Mouse (Mus musculus): Measurements from ENCODE around the gene Clstn1.

Gene Clstn1

DNA sequence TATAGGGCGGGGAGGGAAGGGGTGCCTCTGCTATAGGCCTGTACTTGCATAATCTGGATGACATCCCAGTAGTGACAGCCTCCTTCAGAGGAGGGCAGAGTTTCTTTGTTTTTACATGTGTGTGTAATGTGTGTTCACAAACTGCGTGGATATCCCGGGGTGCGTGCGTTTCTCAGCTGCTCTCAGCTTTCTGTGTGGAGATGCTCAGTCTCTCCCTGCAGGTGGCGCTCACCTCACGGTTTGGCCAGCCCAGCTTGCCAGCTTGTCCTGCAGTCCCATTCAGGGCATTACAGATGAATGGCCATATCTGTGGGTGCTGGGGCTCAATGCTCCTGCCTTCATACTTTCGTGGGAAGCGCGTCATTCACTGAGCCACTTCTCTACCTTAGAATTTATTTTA is 42.1 kb downstream of the Clstn1 start:
- intact Hi-C loops (cut with DNase I) = no loop called here

DNA sequence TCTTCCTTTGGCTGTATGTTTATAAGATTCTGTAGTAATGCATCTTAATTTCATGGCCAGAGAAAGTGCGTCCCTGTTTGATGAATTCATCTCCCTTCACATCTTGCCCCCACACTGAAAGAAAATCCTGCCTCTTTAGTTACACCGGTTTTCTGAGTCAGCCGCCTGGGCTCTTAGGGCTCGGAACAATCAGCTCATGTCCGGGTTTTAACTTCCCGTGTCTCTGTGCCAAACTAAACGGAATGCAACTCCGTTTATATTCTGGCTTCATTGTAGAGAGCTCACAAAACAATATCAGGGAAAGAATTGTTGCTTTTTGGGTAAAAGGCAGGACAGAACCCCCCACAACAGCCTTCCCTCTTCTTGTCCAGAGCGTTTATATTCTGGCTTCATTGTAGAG is 42.5 kb downstream of the Clstn1 start:
- intact Hi-C loops (cut with DNase I) = no loop called here

DNA sequence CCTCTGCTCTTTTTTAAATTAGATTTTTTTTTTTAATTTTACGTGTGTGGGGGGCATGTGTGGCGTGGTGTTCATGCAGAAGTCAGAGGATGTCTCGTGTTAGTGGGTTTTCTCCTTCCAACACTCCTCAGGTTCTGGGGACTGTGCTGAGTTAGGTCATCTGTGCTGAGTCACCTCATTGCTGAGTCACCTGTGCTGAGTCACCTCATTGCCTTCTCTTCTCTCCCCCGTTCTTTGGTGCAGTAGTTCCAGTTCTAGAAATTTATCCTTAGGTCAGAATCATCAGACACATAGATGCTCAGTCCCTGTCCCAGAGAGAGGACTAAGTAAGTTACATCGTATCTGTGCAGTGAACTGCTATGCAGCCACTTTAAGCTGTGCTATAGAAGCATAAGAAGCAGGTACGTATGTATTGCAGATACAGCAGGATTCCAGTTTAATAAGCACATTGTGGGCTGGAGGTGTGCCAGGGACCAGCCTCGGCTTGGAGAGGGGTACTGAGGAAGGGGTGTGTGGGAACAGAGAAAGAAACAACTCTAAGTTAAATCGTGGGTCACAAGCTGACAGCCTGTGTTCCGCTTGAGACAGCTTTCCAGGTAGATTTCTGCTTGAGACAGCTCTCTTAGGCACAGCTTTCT is 46.5 kb downstream of the Clstn1 start:
- intact Hi-C loops (cut with DNase I) = no loop called here

DNA sequence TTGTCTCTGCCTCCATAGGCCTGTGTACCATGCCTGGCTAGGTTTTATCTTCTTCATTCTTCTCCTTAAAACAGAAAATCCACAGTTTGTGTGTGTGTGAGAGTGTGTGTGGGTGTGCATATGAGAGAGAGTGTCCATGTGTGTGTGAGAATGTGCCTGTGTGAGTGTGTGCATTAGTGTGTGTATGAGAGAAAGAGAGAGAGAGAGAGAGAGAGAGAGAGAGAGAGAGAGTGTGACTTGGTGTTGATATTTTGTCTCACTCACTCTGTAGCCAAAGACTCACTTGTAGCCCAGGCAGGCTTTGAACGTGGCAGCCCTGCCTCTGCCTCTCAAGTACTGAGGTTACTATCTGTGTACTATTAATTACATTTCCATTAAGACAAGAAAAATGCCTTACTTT is 47.9 kb downstream of the Clstn1 start:
- intact Hi-C loops (cut with DNase I) = no loop called here

DNA sequence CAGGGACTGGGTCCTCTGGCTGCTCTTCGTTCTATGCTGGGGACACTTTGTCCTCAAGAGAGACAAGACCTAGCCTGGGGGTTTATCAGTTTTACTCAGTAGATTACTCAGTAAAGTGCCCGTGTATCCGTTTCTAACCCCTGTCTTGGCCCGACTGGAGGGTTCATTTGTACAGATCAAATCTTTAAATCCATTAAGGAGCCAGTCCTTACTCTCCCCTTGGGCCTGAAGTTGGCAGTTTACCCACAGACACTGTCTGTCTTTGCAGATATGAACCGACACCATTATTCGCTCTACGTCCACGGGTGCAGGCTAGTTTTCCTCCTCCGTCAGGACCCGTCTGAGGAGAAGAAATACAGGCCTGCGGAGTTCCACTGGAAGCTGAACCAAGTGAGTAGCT is 48.7 kb downstream of the Clstn1 start:
- intact Hi-C loops (cut with DNase I) = no loop called here

DNA sequence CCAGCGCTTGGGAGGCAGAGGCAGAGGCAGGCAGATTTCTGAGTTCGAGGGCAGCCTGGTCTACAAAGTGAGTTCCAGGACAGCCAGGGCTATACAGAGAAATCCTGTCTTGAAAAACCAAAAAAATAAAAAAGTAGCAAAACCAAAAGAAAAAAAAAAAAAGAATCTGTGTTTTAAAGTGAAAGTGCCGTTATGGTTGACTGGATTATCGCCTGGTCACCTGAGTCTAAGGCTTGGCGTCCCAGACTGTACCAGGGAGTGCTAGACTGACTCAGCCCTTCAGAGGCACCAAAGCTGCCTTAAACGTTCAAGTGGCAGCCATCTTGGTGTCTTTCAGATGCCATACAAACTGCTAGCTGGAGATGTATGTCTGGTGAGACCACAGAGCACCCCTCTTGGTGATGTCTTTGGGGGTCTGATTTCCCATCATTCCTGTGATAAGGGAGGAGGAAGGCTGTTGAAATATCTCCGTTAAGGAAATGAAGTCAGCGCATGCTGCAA is 49.7 kb downstream of the Clstn1 start:
- intact Hi-C loops (cut with DNase I) = no loop called here

DNA sequence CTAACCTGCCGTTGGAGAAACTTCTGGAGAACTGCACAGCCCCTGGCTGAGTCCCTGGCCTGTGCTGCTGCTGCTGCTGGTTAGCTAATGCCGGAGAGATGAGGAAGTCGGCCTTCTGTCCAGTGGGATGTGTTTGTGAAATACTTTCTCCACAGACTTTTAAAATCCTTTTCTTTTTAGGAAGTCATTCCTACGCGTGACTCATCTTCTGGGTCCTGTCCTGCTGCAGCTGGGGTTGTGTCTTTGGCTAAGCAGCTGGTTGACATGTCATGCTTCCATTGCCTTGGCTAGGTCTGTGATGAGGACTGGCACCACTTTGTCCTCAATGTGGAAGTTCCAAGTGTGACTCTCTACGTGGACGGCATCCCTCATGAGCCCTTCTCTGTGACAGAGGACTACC is 51.7 kb downstream of the Clstn1 start:
- intact Hi-C loops (cut with DNase I) = no loop called here

DNA sequence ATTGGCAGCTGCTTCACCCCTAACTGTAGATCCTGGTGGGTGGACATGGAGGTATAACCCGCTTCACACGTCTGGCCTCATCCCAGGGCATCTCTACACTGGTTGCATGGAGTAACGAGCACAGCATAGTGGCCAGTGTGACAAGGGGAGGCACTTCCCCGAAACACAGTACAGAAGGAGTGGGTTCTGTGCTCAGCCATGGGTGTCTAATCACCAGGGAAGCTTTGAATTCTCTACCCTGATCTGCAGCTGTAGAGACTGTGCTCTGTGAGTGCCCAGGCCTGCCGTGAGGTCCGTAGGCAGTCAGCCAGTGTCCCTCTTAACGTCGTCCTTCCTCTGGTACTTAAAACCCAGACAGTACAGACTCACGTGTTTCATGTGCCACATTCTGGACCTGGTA is 54.6 kb downstream of the Clstn1 start:
- intact Hi-C loops (cut with DNase I) = no loop called here

DNA sequence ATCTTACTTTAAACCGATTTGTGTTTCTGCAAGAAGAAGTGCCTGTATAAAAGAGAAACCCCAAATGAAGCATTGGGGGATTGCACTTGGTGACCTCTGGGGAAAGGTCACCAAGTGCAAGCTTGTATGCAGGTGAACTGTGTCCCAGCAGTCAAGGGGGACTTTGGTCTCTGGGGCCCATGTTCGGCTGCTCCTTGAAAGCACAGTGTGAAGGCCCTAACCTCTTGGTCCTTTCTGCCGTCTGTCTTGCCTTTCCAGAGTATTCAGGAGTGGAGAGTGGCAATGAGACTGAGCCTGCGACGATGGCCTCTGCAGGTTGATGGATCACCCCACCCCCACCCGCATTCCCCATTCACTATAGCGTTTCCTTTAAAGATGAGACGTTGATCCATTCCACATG is 55.1 kb downstream of the Clstn1 start:
- intact Hi-C loops (cut with DNase I) = no loop called here

DNA sequence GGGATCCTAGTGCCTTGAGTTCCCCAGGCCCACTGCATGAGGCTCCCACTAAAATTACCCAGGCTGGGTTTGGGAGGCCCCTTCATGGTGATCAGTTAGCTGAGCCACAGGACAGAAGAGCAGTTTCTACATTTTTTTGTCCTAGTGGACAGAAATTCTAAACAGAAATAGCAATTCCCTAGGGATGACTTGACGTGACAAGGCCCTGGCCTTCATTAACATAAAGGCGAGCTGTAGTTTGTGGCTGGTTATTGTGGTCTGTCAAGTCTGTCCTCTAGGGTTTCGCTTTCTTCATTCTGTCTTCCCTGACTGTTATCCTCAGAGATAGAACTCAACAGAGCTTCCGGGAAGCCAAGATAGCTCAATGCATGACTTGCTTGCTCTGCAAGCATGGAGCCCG is 55.7 kb downstream of the Clstn1 start:
- intact Hi-C loops (cut with DNase I) = no loop called here

DNA sequence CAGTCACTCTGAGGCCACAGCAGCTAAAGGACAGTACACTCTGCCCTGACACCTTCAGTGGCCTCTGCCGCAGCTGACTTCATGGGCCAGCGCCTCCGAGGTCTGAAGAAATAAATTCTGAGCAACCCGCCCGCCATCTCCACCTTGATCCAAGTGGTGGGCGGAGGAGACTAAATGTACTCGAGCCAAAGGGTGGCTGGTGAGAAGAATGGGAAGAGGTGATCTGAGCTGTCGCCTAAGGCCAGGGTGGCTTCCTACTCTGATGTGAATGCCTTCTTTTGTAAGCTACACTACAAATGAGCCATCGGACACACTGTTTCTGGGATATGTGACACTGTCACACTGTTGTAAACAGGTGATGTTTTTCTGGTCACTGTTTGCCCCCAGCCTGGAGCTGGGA is 59.5 kb downstream of the Clstn1 start:
- intact Hi-C loops (cut with DNase I) = no loop called here

DNA sequence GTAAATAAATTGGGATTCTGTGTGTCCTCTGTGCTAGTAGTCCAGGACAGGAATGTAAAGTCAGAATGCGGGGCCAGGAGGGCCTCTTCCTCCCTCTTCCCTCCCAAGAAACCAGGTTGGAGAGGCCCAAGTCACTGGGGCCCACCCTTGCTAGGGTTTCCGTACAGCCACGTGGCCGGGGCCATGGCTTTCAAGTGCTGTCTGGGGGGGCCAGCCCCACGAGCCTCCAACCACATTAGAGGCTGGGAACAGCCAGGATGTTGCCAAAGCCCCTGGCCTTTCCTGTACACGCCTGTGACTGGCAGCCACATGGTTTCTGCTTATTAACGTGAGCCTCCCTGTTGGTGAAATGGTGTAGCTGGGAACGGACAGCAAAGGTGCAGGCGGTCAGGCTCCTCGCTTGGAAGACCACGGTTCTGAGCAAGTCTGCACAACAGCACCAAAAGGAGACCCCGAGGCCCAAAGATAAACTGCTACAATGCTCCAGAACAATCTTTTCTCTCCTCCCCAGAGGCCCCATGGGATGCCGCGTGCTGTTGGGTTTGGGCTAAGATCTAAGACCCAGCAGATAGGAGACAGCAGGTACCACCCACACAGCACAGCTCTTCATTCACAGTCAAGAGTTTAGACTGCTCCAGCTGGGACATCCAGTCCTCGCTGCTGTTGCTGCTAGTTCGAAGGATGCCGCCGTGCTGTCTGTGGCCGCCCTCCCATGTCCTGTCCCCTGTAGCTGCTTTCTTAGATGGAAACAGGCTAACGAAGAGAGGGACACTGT is 62.0 kb downstream of the Clstn1 start:
- intact Hi-C loops (cut with DNase I) = no loop called here

DNA sequence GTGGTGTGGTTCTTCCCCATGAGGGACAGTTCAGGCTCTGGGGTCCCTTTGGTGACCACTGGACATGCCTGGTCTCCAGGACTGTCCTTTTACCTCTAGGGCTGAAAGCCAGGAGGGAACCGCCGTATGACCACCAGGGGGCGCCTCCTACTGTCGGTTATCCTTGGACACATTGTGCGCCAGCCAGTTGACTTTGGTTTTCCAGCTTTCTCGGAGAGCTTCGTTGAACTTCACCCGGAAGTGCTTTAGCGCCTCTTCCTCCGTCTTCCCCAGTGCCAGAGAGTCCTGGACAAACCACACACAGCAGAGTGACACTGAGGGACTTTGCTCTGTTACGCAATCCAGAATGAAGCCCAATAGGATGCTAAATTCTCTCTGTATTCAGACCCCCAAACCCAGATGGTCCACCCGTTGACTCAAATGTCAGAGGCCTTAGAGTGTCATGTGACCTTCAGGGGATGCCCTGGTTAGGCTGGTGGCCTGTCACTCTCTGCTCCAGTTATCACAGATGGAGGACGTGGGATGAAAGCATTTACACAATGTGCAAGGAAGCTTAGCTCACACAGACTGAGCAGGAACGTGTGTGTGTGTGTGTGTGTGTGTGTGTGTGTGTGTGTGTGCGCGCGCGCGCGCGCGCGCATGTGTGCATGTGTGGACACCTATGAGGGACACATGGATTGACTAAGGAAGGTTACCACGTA is 64.4 kb downstream of the Clstn1 start:
- intact Hi-C loops (cut with DNase I) = loop anchor here (2.0 kb wide), 1 partner anchor 62 kb away; no protein-coding TSS in a partner anchor

DNA sequence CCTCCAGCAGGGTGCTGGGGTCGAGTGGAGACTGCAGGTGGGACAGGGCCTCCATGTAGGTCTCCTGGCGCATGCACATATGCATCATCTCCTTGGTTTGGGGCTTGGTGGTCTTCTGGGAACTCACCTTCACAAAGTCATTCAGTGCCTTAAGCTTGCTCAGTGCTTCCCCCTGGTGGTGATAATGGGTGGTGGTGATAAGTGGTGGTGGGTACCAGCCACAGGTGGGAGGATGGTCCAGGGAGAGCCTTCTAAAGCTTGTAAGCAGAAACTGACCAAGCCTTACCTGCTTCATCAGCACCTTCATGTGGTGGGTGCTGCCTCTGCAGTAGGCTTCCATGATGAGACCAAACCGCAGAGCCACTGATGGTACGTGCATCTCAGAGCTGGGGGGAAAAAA is 68.0 kb downstream of the Clstn1 start:
- intact Hi-C loops (cut with DNase I) = no loop called here

DNA sequence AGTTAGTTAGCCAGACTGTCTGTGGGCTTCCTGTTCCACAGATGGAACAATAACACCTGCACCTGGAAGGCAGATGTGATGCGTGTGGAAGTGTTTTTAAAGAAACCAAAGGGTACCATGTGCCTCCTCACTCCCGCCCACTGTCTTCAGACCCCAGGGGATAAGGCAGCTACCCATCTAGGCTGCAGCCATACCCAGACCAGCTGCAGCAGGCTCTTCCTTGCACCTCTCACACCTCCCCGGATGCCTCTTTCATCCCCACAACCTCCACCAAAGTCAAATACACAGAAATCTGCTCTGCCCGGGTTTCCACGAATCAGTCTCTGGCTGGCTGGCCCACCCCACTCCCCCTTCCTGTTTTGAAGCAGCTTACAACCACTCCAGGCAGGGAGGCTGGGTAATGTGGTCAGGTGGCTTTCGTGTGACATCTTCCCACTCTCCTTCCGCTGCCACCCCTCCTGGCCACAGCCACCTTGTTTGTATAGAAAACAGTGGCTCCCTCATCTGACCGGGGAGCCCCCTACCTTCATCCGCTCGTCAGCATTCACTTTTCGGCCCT is 71.7 kb downstream of the Clstn1 start:
- intact Hi-C loops (cut with DNase I) = no loop called here

DNA sequence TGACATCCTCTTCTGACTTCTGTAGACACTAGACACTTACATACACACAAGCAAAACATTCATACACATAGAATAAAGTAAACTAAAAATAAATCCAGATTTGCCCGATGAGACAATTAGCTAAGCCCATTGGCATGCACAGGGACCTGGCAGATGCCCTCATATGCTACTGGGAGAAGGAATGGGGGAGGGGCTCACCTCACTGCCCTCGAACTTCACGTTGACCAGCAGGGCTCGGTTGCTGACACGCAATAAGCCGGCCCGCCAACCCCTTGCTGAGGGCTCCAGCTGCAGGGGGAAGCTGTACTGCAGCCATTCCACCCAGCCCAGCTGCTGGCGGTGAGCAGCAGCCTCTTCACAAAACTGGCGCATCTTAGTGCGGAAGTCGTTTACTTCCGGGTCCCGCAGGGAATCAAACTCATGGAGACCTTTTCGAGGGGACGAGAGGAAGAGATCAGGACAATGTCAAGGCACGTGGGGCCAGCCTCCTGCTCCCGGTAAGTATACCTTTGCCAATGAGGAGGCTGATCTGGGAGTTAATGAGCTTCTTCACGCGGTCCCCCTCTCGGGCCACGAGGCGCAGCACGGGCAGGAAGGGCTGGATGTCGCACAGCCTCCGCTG is 73.3 kb downstream of the Clstn1 start:
- intact Hi-C loops (cut with DNase I) = no loop called here

DNA sequence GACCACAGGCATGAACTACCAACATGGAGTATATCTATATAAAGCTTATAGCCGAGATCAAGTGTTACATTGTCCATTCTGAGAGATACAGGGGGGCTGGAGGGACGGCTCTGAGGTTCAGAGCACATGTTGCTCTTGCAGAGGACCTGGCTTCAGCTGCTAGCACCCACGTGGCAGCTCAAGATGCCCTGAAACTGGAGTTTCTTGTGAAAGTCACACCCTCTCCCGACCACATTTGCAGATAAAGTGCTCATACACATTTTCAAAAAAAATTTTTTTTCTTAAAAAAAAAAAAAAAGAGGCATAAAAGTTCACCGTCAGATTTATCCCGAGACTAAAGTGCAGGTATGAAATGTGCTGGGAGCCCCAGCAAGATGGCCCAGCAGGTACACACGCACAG is 74.3 kb downstream of the Clstn1 start:
- intact Hi-C loops (cut with DNase I) = no loop called here

DNA sequence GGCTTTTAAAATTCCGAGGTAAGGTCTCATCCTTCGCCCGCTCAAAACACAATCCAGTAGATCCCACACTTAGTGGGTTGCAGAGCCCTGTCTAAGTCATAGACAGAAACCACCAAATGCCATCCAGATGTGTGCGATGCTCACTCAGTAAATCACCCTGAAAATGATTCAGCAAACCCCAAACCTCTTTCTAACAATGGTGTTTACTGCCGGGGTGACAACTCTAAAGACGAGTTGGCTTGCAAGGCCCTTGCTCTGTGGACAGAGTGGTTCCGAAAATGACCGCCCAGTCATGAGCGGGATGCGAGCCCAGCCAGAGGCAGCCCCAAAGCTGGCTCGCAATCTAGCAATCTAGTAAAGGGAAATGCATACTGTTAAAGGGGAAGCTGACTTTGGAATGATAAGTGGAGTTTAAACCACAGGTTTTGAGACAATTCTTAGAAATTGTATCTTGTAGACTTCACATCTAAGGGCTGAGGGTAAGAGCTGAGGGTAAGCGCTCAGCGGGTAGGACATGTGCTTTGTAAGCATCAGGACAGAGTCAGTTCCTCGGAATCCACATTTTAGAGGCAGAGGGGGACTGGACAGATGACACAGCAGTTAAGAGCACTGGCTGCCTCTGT is 75.8 kb downstream of the Clstn1 start:
- intact Hi-C loops (cut with DNase I) = no loop called here

DNA sequence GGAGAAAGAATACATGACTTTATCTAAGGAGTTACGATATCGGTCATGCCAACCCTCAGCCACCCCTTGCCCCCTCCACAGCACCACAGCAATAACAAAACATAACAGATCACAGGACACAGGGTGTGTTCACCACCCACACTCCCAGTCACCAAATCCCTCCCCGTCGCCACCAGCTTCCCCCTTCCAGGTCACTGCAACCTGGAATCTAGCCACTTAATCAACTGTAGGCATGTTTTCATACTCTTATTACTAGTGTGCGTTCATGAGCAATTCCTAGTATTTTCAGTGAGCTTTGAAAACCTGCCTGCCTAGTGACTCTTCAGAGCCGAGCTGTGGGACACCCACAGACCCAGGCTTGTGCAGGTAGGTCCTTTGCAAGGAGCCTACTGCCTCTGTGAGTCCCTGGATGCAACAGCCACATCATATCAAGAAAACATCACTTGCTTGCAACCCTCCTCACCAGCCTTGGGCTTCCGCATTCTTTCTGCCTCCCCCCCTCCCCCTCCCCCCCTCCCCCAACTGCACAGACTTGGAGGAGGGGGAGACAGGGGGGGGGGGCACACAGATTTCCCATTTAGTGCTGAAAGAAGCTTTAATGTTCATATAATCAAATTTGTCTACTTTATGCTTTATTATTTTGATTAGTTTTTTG is 77.7 kb downstream of the Clstn1 start:
- intact Hi-C loops (cut with DNase I) = no loop called here

DNA sequence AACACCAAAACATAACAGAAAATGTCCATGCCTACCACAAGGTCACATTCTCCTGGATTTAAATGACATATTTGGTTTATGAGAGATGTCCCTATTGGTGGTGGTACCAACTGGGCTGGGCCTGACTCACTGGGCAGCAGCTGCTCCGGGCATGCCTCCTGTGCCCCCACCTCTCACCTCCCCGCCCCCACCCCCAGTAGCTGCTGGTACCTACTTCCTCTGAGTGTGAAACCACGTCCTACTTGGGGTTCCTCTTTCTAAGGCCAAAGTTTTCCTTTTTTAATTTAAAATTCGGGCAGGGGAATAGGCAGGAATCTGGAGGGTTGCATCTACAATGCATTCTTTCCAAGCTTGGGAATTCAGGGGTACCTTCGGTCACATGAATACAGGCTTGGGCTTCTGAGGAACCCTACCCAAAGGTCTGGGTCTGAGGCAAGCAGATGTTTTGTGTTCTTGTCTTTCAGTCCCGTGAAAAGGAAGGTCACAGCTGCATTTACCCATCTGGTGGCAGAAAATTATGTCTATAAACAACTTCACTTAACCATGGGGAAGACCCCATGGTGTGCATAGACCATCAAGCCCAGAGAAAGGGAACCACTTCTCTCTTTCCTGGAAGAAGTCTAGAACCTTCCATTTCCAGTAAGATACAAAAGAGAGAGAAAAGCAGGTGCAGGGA is 78.9 kb downstream of the Clstn1 start:
- intact Hi-C loops (cut with DNase I) = no loop called here
